Mouse (Mus musculus) liver, embryonic 14.5 days (tissue): Measurements from ENCODE around the gene Nktr.

Experiments used
- CTCF ChIP-seq: IDR thresholded peaks from 2 replicates; pipeline ENCODE4 v1.5.1; 2016; ENCODE audit warnings: antibody characterized with exemption, low read depth, control low read depth
- EP300 ChIP-seq: IDR thresholded peaks from 2 replicates; pipeline ENCODE4 v1.6.1; 2016; ENCODE audit warnings: antibody characterized with exemption, low read depth

GRCm38 (mm10) chr9:121797722-121798121 is 78.8 kb downstream of the Nktr start:
- TF ChIP-seq CTCF (no peak), EP300 (no peak)
